Mouse (Mus musculus) embryonic facial prominence, embryonic 11.5 days (tissue): ENCODE measurements around the gene Hist1h2ah. TPM values are rescaled to one million over a fixed set of nuclear protein-coding genes. Genes with fewer than 3 reads are reported as not detected.
A peak's percentile ranks its signal among the peaks of the same experiment; 100 is the strongest.
"Not testable (repeated sequence)": the region's sequence is repeated elsewhere in the genome, so short reads cannot be mapped to it uniquely, and the experiment has no call there.

ENCODE experiments used
- ATAC-seq: fragments of 200-750 bp; cut with Nextera tagmentation; replicated peaks from 2 replicates; pipeline ENCODE4 v1.8.0; 2017; ENCODE audit warnings: low read depth; ENCODE audit not compliant: insufficient number of reproducible peaks, low FRiP score, low TSS enrichment
- DNase-seq: peaks from one replicate; pipeline ENCODE4 v3.0.0-alpha.2; 2015; ENCODE audit warnings: low spot score
- H3K27ac ChIP-seq: fragments of 300-500 bp; sonication (generic); replicated peaks from 2 replicates; pipeline ENCODE4 v1.5.1; 2014; ENCODE audit warnings: mild to moderate bottlenecking, low read depth, low read length, control low read depth
- H3K27me3 ChIP-seq: fragments of 300-500 bp; sonication (generic); 2 replicates; pipeline ENCODE4 v1.6.1; 2014; ENCODE audit warnings: mild to moderate bottlenecking, low read length, moderate library complexity, mixed read lengths; ENCODE audit not compliant: control insufficient read depth, insufficient read depth
- H3K36me3 ChIP-seq: fragments of 300-500 bp; sonication (generic); replicated peaks from 2 replicates; pipeline ENCODE4 v1.6.1; 2014; ENCODE audit warnings: low read depth, mild to moderate bottlenecking, low read length, moderate library complexity, mixed read lengths; ENCODE audit not compliant: control insufficient read depth, insufficient read depth
- H3K4me1 ChIP-seq: fragments of 300-500 bp; sonication (generic); 2 replicates; pipeline ENCODE4 v1.6.1; 2014; ENCODE audit warnings: low read length, mixed read lengths; ENCODE audit not compliant: control insufficient read depth, insufficient read depth
- H3K4me2 ChIP-seq: fragments of 300-500 bp; sonication (generic); 2 replicates; pipeline ENCODE4 v1.6.1; 2014; ENCODE audit warnings: low read depth, mild to moderate bottlenecking, control low read depth, low read length, moderate library complexity
- H3K4me3 ChIP-seq: fragments of 300-500 bp; sonication (generic); 2 replicates; pipeline ENCODE4 v1.5.1; 2014; ENCODE audit warnings: low read depth, low read length, control low read depth
- H3K9ac ChIP-seq: fragments of 300-500 bp; sonication (generic); replicated peaks from 2 replicates; pipeline ENCODE4 v1.6.1; 2014; ENCODE audit warnings: mild to moderate bottlenecking, control low read depth, low read length
- H3K9me3 ChIP-seq: fragments of 300-500 bp; sonication (generic); replicated peaks from 2 replicates; pipeline ENCODE4 v1.6.1; 2016; ENCODE audit warnings: mild to moderate bottlenecking, low read length, inconsistent platforms, mixed read lengths; ENCODE audit not compliant: control insufficient read depth
- WGBS: fragments of 180-500 bp; shearing (Covaris S2); extraction: QIAGEN DNeasy Blood & Tissue Kit; methylation state at CpG from one replicate; pipeline ENCODE4 v1.1.7; 2014; 5-methylcytosine and 5-hydroxymethylcytosine counted together
- polyA plus RNA-seq: library from polyadenylated mRNA; unstranded; fragments of >200 nt; fragmentation: Nextera tagmentation; extraction: Ambion mirVana; gene quantifications from 2 replicates; pipeline ENCODE4 v1.2.1, GENCODE M21; 2014

Hist1h2ah gene
- polyA plus RNA-seq, 1 experiment from 2014 or later = 4.2 TPM

GRCm38 (mm10) chr13:22041651-22042567, 6.5 kb upstream of the Hist1h2ah start:
- H3K9ac ChIP-seq = peak overlapping the region; percentile 73
- no peak for ATAC-seq
- H3K4me3 ChIP-seq = peak overlapping the region; percentile 42
- DNase-seq = peak; percentile 70
- no peaks in the 10 kb centered on the region for H3K27me3 ChIP-seq
- 3% methylated on average over 13 of the region's 13 CpGs for WGBS
- no peaks in the 10 kb centered on the region for H3K4me1 ChIP-seq
- H3K36me3 ChIP-seq = no peaks in the 10 kb centered on the region
- H3K4me2 ChIP-seq = peak overlapping the region; percentile 72
- no peaks in the 10 kb centered on the region for H3K9me3 ChIP-seq
- peak overlapping the region; percentile 97 for H3K27ac ChIP-seq

- H3K36me3 ChIP-seq, H3K4me1 ChIP-seq, H3K9me3 ChIP-seq, H3K27me3 ChIP-seq: not testable (repeated sequence)
- ATAC-seq = peak; percentile 68
- 0% methylated on average over 22 of the region's 27 CpGs for WGBS
- peak within 1 kb of the TSS; percentile 73 for H3K9ac ChIP-seq
- peak within 1 kb of the TSS; percentile 72 for H3K4me2 ChIP-seq
- peak within 1 kb of the TSS; percentile 97 for H3K27ac ChIP-seq
- peak; percentile 96 for DNase-seq
- peak within 1 kb of the TSS; percentile 42 for H3K4me3 ChIP-seq
These were observed 5.8 kb upstream of the Hist1h2ah start, which contains the start of gene Hist1h4i for GRCm38 (mm10) chr13:22041142-22041536. TSS of gene Hist1h4i (minus strand) at chr13:22041362.

- H3K9ac ChIP-seq = peak overlapping the region; percentile 67
- H3K36me3 ChIP-seq = no peaks in the 10 kb centered on the region
- WGBS = under 1% methylated on average over 15 of the region's 24 CpGs
- H3K4me1 ChIP-seq = no peaks in the 10 kb centered on the region
- ATAC-seq (peak; percentile 2; the same call in 1 of the 2 replicates), DNase-seq (peak; percentile 75)
- H3K27me3 ChIP-seq = no peaks in the 10 kb centered on the region
- H3K27ac ChIP-seq = peak overlapping the region; percentile 97
- H3K4me3 ChIP-seq = peak overlapping the region; percentile 42
- no peaks in the 10 kb centered on the region for H3K9me3 ChIP-seq
- peak overlapping the region; percentile 72 for H3K4me2 ChIP-seq
These were observed 5.2 kb upstream of the Hist1h2ah start for GRCm38 (mm10) chr13:22040464-22041141.

- WGBS = 2% methylated on average over 2 of the region's 2 CpGs
- no peaks in the 10 kb centered on the region for H3K9me3 ChIP-seq
- H3K27ac ChIP-seq = peak overlapping the region; percentile 97
- H3K4me3 ChIP-seq = peak overlapping the region; percentile 42
- no peaks in the 10 kb centered on the region for H3K27me3 ChIP-seq
- no peaks in the 10 kb centered on the region for H3K36me3 ChIP-seq
- H3K9ac ChIP-seq = peak overlapping the region; percentile 67
- H3K4me2 ChIP-seq = peak overlapping the region; percentile 72
- H3K4me1 ChIP-seq = no peaks in the 10 kb centered on the region
- DNase-seq (peak; percentile 46), ATAC-seq (no peak)
These were observed 4.6 kb upstream of the Hist1h2ah start for GRCm38 (mm10) chr13:22039951-22040463.

- WGBS = 59% methylated on average over 5 of the region's 5 CpGs
These were observed 4.0 kb upstream of the Hist1h2ah start for GRCm38 (mm10) chr13:22039364-22039763.

GRCm38 (mm10) chr13:22037415-22037814, 2.0 kb upstream of the Hist1h2ah start:
- ATAC-seq (no peak), DNase-seq (no peak)
- Histone ChIP-seq H3K27me3 (no peaks in the 10 kb centered on the region), H3K4me1 (no peaks in the 10 kb centered on the region), H3K27ac (0 out of 2 replicates have a peak overlapping the region, but pooled peaks have one; percentile 22), H3K9ac (no peak overlapping the region), H3K9me3 (no peaks in the 10 kb centered on the region), H3K36me3 (no peaks in the 10 kb centered on the region), H3K4me3 (no peak overlapping the region), H3K4me2 (no peak overlapping the region)
- WGBS = 62% methylated on average over 2 of the region's 2 CpGs

More at GRCm38 (mm10) chr13:22039364-22039763, 4.0 kb upstream of the Hist1h2ah start:
- no peak for ATAC-seq
- H3K4me1 ChIP-seq = no peaks in the 10 kb centered on the region
- H3K4me3 ChIP-seq = no peak overlapping the region
- no peak overlapping the region for H3K27ac ChIP-seq
- no peaks in the 10 kb centered on the region for H3K27me3 ChIP-seq
- no peak for DNase-seq
- no peak overlapping the region; the same call in 1 of the 2 replicates for H3K4me2 ChIP-seq
- H3K9me3 ChIP-seq = no peaks in the 10 kb centered on the region
- no peaks in the 10 kb centered on the region for H3K36me3 ChIP-seq
- H3K9ac ChIP-seq = no peak overlapping the region

GRCm38 (mm10) chr13:22036986-22037385, 1.6 kb upstream of the Hist1h2ah start:
- Histone ChIP-seq H3K9me3 (no peaks in the 10 kb centered on the region), H3K36me3 (no peaks in the 10 kb centered on the region), H3K4me2 (peak overlapping the region; percentile 46), H3K27me3 (no peaks in the 10 kb centered on the region), H3K4me3 (no peak overlapping the region), H3K27ac (peak overlapping the region; percentile 75), H3K9ac (peak overlapping the region; percentile 50), H3K4me1 (no peaks in the 10 kb centered on the region)
- DNase-seq (no peak), ATAC-seq (no peak)
- WGBS = 66% methylated on average over 3 of the region's 3 CpGs
